Mouse (Mus musculus): ENCODE results near the gene S1pr2.

DNA sequence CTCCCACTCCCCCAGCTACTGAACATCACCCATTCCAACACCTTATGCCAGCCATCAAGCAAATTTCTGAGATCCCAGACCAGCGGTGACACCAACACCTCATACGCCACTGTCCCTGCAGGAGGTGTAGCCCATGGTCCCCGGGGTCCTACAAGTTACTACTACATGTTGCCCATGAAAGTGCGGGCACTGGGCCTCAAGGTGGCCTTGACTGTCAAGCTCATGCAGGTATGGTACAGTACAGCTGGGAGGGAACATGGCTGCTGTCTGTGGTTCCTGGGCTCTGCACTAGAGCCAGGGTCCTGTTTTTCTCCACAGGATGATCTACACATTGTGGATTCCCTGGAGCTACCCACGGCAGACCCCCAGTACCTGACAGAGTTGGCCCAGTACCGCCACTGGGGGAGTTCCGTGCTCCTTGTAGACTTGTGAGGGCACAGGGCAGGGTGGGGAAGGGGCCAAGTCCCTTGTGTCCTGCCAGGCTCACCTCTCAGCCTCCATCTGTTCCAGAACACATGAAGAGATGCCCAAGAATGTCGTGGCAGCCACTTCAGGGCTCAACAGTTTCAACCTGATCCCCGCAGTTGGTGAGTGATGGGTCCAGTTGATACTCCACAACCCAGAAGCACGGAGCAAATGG is 30.9 kb upstream of the S1pr2 start:
- no peak for TF ChIP-seq CTCF (conservative IDR thresholded peaks at IDR 0.05; ENCODE audit: low read length)
- no peak for TF ChIP-seq NANOG (IDR thresholded peaks at IDR 0.05; ENCODE audit: borderline replicate concordance, low read length)
- no peak for TF ChIP-seq POU5F1 (IDR thresholded peaks at IDR 0.05; ENCODE audit: borderline replicate concordance, low read length)
